Comparison of ENCODE assay signal across 8 mouse cellular contexts in the genomic region with DNA sequence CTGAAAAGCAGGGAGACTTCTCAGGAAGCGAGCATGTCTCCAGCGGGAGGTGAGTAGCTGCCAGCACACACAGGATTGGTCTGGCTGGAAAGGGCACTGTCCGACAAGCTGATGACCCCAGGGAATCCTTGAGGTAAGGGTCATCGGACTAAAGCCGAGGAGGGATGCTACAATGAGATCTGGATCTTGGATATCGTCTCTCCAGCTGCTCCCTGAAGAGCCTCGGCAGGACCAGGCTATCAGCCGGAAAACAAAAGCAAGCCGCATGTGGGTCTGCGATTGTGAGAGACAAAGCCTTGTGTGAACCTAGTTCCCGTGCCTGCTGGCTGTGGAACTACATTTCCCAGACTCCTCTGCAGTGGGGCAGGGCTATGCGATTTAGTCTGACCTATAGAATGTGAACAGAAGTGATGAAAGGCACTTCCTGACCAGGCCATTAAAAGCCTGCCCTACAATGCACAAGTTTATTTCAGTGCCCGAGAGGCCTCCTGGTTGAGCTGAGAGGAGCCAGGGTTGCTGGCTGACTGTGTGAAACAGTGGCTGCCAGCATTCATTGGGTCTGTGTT.
A peak's percentile ranks its signal among the peaks of the same experiment; 100 is the strongest.
DNase-seq lines count a peak whose midpoint lies in the region; ATAC-seq and TF ChIP-seq lines count a peak whose summit lies in the region.

No protein-coding gene starts in this region.

- WGBS in heart, adult 2 months, result 14% methylated on average over 13 of the region's 13 CpGs
- 1% methylated on average over 13 of the region's 13 CpGs for WGBS in embryonic facial prominence, embryonic 10.5 days
- WGBS in heart, postnatal 0 days, result 4% methylated on average over 13 of the region's 13 CpGs
- WGBS in liver, embryonic 15.5 days (ENCODE audit: insufficient replicate concordance), result 2% methylated on average over 13 of the region's 13 CpGs
- WGBS in neural tube, embryonic 11.5 days, result 1% methylated on average over 13 of the region's 13 CpGs
- WGBS in thymus, adult 2 months, result 6% methylated on average over 13 of the region's 13 CpGs

- peaks cover 7% of the 10 kb centered on the region for H3K4me1 ChIP-seq in heart, adult 2 months (ENCODE audit: control insufficient read depth, insufficient read depth, low read length)
- peaks cover 35% of the 10 kb centered on the region for H3K4me1 ChIP-seq in embryonic facial prominence, embryonic 10.5 days
- H3K4me1 ChIP-seq in heart, postnatal 0 days (ENCODE audit: control insufficient read depth, insufficient read depth), result peaks cover 11% of the 10 kb centered on the region
- H3K4me1 ChIP-seq in liver, embryonic 15.5 days (replicated peaks), result peaks cover 18% of the 10 kb centered on the region
- 0 out of 2 replicates have a peak, but pooled peaks cover 4% of the 10 kb centered on the region for H3K4me1 ChIP-seq in neural tube, embryonic 11.5 days (ENCODE audit: control insufficient read depth, insufficient read depth, low read length)
- peaks cover 15% of the 10 kb centered on the region for H3K4me1 ChIP-seq in thymus, adult 2 months (replicated peaks; ENCODE audit: control insufficient read depth, insufficient read depth, low read length)

- TF ChIP-seq EP300 in heart, adult 2 months (IDR thresholded peaks at IDR 0.05; ENCODE audit: insufficient read depth, low read depth, low read length), result no peak
- TF ChIP-seq EP300 in heart, postnatal 0 days (IDR thresholded peaks at IDR 0.05; ENCODE audit: low read depth), result no peak

- no peaks in the 10 kb centered on the region for H3K36me3 ChIP-seq in heart, adult 2 months (ENCODE audit: control insufficient read depth, insufficient read depth, low read length)
- no peaks in the 10 kb centered on the region for H3K36me3 ChIP-seq in embryonic facial prominence, embryonic 10.5 days (replicated peaks)
- no peaks in the 10 kb centered on the region for H3K36me3 ChIP-seq in heart, postnatal 0 days (replicated peaks; ENCODE audit: control insufficient read depth, insufficient read depth, low read length)
- H3K36me3 ChIP-seq in liver, embryonic 15.5 days (replicated peaks), result no peaks in the 10 kb centered on the region
- no peaks in the 10 kb centered on the region for H3K36me3 ChIP-seq in neural tube, embryonic 11.5 days (ENCODE audit: control insufficient read depth, insufficient read depth, low read length)
- no peaks in the 10 kb centered on the region for H3K36me3 ChIP-seq in thymus, adult 2 months (ENCODE audit: control insufficient read depth, insufficient read depth, low read length)

- no peak for TF ChIP-seq CTCF in heart, adult 2 months (IDR thresholded peaks at IDR 0.05)
- TF ChIP-seq CTCF in heart, postnatal 0 days (IDR thresholded peaks at IDR 0.05; ENCODE audit: low read depth), result no peak
- TF ChIP-seq CTCF in thymus, adult 2 months (IDR thresholded peaks at IDR 0.05; ENCODE audit: borderline replicate concordance, control insufficient read depth, extremely low read depth, insufficient read depth, low read length, poor library complexity), result no peak

- ATAC-seq in heart, postnatal 0 days (ENCODE audit: insufficient read depth, low read depth), result peak; percentile 82
- peak; percentile 74 for ATAC-seq in liver, embryonic 15.5 days (ENCODE audit: insufficient read depth)
- ATAC-seq in neural tube, embryonic 11.5 days (ENCODE audit: insufficient read depth, low FRiP score, low TSS enrichment), result peak; percentile 95

- H3K4me3 ChIP-seq in heart, adult 2 months, result no peak overlapping the region
- H3K4me3 ChIP-seq in embryonic facial prominence, embryonic 10.5 days, result peak overlapping the region; percentile 58
- peak overlapping the region; percentile 32 for H3K4me3 ChIP-seq in heart, postnatal 0 days (ENCODE audit: low read depth, low read length)
- H3K4me3 ChIP-seq in liver, embryonic 15.5 days (replicated peaks), result peak overlapping the region; percentile 16; the same call in 1 of the 2 replicates
- peak overlapping the region; percentile 27 for H3K4me3 ChIP-seq in neural tube, embryonic 11.5 days (ENCODE audit: low read depth, low read length)
- H3K4me3 ChIP-seq in thymus, adult 2 months (ENCODE audit: control insufficient read depth, insufficient read depth, low read length), result peak overlapping the region; percentile 51

- no peak overlapping the region for H3K27ac ChIP-seq in heart, adult 2 months
- peak overlapping the region; percentile 94 for H3K27ac ChIP-seq in embryonic facial prominence, embryonic 10.5 days (replicated peaks)
- H3K27ac ChIP-seq in heart, postnatal 0 days (ENCODE audit: low read depth), result peak overlapping the region; percentile 55
- H3K27ac ChIP-seq in liver, embryonic 15.5 days (replicated peaks), result no peak overlapping the region; the same call in 1 of the 2 replicates
- peak overlapping the region; percentile 71 for H3K27ac ChIP-seq in neural tube, embryonic 11.5 days (ENCODE audit: low read depth, low read length)
- peak overlapping the region; percentile 25; the same call in 1 of the 2 replicates for H3K27ac ChIP-seq in thymus, adult 2 months (ENCODE audit: control insufficient read depth, insufficient read depth, low read length)

- no peak overlapping the region for H3K9ac ChIP-seq in heart, adult 2 months (ENCODE audit: low read depth, low read length)
- no peak overlapping the region; the same call in 1 of the 2 replicates for H3K9ac ChIP-seq in heart, postnatal 0 days (replicated peaks; ENCODE audit: low read depth, low read length)
- H3K9ac ChIP-seq in liver, embryonic 15.5 days, result no peak overlapping the region
- peak overlapping the region; percentile 75 for H3K9ac ChIP-seq in neural tube, embryonic 11.5 days (ENCODE audit: low read length)

- H3K4me2 ChIP-seq in heart, postnatal 0 days (ENCODE audit: low read depth, low read length), result peak overlapping the region; percentile 57
- peak overlapping the region; percentile 58 for H3K4me2 ChIP-seq in liver, embryonic 15.5 days
- peak overlapping the region; percentile 50 for H3K4me2 ChIP-seq in neural tube, embryonic 11.5 days (ENCODE audit: low read depth)

- no peaks in the 10 kb centered on the region for H3K9me3 ChIP-seq in embryonic facial prominence, embryonic 10.5 days
- H3K9me3 ChIP-seq in heart, postnatal 0 days (replicated peaks; ENCODE audit: control insufficient read depth, low read length), result no peaks in the 10 kb centered on the region
- H3K9me3 ChIP-seq in liver, embryonic 15.5 days (replicated peaks), result no peaks in the 10 kb centered on the region
- no peaks in the 10 kb centered on the region for H3K9me3 ChIP-seq in neural tube, embryonic 11.5 days (ENCODE audit: control insufficient read depth, low read length)

- DNase-seq in heart, adult 2 months, result peak; percentile 34 to 49
- DNase-seq in heart, adult 9 months (ENCODE audit: low spot score in 2 of 2), result no peak
- DNase-seq in embryonic facial prominence, embryonic 10.5 days (ENCODE audit: low spot score), result peak; percentile 87
- DNase-seq in heart, postnatal 0 days (ENCODE audit: low spot score), result peak; percentile 85
- peak; percentile 65 to 76 for DNase-seq in kidney, postnatal 4 days
- DNase-seq in neural tube, embryonic 11.5 days (ENCODE audit: low spot score), result peak; percentile 87
- DNase-seq in thymus, adult 2 months, result peak; percentile 82

- intact Hi-C loops in heart, adult 2 months (cut with DNase I), result no loop called here

- no peaks in the 10 kb centered on the region for H3K79me2 ChIP-seq in heart, adult 2 months (replicated peaks; ENCODE audit: control insufficient read depth, insufficient read depth, low read length)

- H3K27me3 ChIP-seq in heart, adult 2 months (ENCODE audit: control insufficient read depth, insufficient read depth, low read length), result no peaks in the 10 kb centered on the region
- H3K27me3 ChIP-seq in embryonic facial prominence, embryonic 10.5 days (replicated peaks; ENCODE audit: low read depth, poor library complexity, severe bottlenecking), result no peaks in the 10 kb centered on the region
- no peaks in the 10 kb centered on the region for H3K27me3 ChIP-seq in heart, postnatal 0 days (ENCODE audit: control insufficient read depth, insufficient read depth, low read length)
- no peaks in the 10 kb centered on the region for H3K27me3 ChIP-seq in liver, embryonic 15.5 days
- H3K27me3 ChIP-seq in neural tube, embryonic 11.5 days (ENCODE audit: control insufficient read depth, insufficient read depth, low read length), result no peaks in the 10 kb centered on the region
- H3K27me3 ChIP-seq in thymus, adult 2 months (ENCODE audit: control insufficient read depth, insufficient read depth, low read length), result no peaks in the 10 kb centered on the region

- no peak for TF ChIP-seq POLR2A in heart, adult 2 months (IDR thresholded peaks at IDR 0.05; ENCODE audit: insufficient read depth, low read depth, low read length)
- TF ChIP-seq POLR2A in thymus, adult 2 months (IDR thresholded peaks at IDR 0.05; ENCODE audit: control insufficient read depth, extremely low read depth, insufficient read depth, low read length, poor library complexity), result peak; percentile 61; the same call in 1 of the 2 replicates

Comparison
In these comparisons a context has a peak if more than half of its experiments do, and no peak if none do; other contexts are left out.
1. DNase-seq: peak in heart, adult 2 months (2 of 2), embryonic facial prominence, embryonic 10.5 days (single experiment), heart, postnatal 0 days (single experiment), kidney, postnatal 4 days (2 of 2), neural tube, embryonic 11.5 days (single experiment) and thymus, adult 2 months (single experiment); none in heart, adult 9 months (0 of 2).
2. H3K27ac ChIP-seq: peak in embryonic facial prominence, embryonic 10.5 days (single experiment), heart, postnatal 0 days (single experiment), neural tube, embryonic 11.5 days (single experiment) and thymus, adult 2 months (single experiment); none in heart, adult 2 months (single experiment) and liver, embryonic 15.5 days (single experiment).
3. Peak in every context shown above with its lines, with median percentiles within 50 percentile points of each other: ATAC-seq and H3K4me2 ChIP-seq.